Mouse (Mus musculus) retina, postnatal 7 days (tissue): Measurements from ENCODE around the gene Bmpr1a.
A peak's percentile ranks its signal among the peaks of the same experiment; 100 is the strongest.

Source experiments
- DNase-seq: peaks from one replicate; pipeline ENCODE4 v3.0.0-alpha.2; 2012; ENCODE audit warnings: low read depth, low spot score

The Bmpr1a gene

DNA sequence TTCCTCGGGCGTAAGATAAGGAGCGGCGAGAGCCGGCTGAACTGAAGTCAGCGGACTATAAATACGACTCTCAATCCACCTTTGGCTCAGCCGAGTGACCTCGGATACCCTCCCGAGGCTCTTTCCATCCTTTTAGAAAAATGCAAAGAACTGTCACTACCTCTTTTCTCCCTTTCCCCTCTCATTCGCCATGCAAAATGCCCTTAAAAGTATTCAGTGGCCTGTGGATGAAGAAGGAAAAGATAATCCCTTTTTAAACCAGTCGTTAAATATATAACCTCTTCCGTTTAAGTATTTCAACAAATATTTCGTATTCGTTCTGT is at the start of gene Bmpr1a:
Gene Bmpr1a (minus strand): TSS at position 17 of the 323 bp plus-strand sequence.
- no peak for DNase-seq

DNA sequence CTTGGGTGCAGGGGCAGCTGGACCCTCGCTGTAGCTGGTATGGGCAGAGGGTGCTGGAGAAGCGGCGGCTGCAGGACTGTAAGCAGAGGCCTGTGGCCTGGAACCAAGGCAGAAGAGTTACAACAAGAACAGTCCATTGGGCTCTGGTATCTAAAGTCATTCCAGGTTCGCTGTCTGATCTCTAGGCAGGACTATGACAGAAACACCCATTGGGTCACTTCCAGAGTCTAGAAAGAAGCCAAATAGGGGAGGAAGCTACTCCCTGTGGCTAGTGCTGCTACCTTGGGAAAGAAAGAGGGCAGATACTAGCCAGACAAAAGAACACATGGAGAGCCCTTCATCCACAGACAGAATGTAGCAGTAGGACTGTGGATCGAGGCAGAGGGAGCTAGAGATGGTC is 49.1 kb upstream of the Bmpr1a start:
- DNase-seq, result no peak

DNA sequence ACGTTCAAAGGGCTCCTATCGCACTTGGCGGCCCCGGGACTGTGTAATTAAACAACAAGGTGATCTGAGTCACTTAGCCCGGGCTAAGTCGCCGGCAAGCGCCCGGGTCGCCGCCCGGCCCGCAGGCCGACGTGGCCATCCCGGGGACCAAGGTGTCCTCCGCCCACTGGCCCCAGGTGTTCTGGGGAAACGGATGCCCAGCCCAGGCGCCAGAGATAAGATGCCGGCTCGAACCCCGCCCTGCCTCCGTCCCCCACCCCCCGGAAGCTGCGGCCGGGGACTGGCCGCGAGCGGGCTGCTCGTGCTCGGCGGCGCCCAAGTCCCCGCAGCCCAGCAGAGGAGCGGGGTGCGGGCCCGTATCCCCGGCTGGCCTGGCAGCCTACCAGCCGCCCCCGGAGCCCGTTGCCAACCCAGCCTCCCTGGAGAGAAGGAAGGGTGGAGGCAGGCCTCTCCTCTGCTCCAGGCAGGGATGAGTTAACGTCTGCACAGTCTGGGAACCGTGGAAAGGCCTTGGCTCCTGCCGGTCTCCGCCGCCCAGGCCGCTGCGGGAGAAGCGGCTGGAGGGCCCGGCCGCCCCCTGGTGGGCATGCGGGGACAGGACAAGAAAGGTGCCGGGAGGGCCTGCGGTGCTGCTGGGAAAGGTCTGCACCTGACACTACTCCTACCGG is 46.0 kb upstream of the Bmpr1a start:
- peak; percentile 79 for DNase-seq

DNA sequence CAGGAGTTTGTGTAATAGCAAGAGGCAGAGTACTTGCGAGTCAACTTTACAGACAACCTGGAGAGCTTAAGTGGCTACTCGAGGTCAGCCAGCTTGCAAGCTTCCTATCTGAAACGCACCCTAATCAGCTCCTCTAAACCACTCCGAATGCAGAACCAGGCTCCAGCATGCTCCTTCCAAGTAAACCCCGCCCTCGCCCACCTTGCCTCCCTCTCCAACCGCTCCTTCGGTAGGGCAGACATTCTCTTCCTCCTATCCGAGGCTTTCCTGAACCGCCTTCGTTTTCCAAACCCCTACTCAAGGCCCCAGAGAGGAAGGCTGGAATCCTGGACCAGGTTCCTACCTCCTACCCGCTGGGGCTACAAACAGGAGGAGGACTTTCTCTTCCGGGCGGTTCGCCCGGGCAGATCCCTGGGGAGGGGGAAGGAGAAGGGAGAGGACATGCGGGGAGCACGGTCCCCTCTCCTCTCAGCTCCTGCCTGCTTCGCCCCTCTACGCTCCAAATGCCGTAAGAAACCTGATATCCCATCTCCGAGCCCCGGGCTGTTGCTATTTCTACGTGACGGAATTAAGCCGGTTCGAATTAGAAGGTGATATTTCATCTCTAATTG is 45.4 kb upstream of the Bmpr1a start:
- peak; percentile 32 for DNase-seq

DNA sequence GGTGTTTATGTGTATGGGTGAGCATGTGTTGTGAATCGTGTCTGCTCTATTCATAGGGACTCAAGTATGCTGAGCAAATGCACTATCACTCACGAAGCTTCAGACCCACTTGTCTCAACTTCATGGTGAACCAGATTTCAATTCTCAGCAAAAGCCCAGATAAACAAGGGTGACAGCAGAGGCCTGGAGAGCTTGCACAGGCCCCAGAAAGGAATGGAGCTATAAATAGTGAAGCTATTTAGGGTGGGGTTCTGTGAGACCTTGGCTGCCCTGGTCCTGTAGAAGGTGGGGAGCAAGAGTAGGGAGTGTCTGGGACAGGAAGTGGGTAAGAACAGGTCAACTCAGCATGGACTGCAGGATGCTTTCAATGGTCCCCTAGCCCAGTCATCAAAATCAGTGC is 41.4 kb upstream of the Bmpr1a start:
- DNase-seq, result no peak

DNA sequence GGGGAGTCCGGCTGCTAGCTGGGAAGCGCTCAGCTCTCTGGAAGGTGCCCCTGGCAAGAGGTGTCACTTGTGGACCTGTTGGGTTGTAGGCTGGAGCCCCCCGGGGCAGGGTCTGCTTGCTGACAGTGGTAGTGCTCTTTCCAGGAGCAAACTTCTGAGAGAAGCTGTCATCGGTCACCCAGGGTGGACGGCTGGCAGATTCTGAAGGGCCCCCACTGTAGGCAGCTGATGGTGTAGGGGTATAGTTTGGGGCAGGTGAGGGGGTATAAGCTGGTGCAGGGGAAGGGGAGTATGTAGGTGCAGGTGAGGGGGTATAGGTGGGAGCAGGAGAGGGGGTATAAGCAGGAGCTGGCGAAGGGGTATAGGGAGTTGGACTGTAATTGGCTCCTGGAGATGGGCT is 40.9 kb upstream of the Bmpr1a start:
- no peak for DNase-seq

DNA sequence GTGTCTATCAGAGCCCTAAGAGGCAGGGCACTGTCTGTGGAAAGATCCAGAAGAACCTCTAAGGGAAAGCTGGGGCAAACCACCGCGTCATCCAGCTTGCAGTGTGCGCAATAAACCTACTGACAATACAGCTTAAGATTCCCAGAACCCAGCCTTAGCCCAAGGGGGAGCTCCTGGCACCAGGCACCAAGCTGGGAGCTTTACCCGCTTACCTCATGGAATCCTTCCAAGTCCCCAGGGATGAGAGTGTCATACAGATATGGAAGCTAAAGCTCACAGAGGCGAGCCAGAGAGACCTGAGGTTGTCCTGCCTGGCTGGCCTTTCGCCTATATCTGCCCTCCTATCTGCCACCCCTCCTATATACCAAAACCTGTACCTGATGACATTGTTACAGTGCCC is 40.5 kb upstream of the Bmpr1a start:
- DNase-seq, result peak; percentile 43

DNA sequence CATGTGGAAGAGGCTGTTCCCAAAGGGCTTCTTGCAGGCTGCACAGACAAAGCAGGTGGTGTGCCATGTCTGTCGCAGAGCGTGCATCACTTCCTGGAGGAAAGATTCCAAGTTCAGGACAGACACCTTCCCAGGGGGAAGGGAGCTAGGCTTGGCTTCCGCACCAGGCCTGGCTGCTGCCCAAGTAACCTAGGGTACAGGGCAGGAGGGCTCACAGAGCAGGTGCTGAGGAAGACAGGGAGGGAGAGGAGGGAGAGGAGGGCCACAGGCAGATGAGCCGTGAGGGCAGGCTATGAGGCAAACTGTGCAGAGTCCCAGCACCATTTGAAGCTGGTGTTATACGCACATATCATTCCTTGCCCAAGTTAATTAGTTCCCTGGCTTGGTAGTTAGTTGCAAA is 38.8 kb upstream of the Bmpr1a start:
- no peak for DNase-seq

DNA sequence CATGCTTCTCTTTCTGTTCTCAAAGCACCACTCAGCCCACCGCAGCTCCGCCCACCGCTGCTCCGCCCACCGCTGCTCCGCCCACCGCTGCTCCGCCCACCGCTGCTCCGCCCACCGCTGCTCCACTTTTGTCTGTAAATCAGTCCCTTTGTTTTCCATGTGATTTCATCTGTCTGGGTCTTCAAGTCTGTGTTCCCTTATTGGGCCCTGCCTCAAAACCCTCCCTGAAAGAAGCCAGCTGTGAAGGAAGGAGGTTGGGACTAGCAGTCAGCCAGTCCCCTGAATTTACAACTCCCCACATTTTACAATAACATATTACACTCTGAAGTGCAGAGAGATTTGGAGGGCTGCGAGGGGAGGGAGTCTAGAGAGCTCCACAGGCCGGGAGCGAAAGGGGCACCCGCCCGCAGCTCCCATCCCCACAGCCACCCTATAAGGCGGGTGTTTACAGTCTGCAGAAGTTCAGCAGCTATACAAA is 37.6 kb upstream of the Bmpr1a start:
- DNase-seq, result no peak

DNA sequence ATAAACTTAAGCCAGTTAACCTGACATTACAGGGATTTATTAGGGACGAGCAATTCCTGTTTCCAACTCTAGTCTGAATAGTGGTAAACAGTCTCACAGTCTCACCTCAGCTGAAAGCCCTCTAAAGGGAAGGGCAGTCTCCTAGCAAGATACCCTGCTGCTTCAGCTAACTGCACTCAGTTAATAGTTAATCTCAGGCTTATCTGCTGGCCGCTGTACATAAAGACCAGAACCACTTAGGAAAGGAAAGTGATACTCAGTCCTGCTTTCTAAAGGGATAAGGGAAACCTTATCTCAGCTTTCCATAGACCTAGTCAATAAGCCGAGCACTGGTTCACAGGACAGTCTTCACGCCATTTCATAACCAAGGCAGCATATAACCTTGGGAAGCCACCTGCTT is 32.7 kb upstream of the Bmpr1a start:
- DNase-seq, result no peak

DNA sequence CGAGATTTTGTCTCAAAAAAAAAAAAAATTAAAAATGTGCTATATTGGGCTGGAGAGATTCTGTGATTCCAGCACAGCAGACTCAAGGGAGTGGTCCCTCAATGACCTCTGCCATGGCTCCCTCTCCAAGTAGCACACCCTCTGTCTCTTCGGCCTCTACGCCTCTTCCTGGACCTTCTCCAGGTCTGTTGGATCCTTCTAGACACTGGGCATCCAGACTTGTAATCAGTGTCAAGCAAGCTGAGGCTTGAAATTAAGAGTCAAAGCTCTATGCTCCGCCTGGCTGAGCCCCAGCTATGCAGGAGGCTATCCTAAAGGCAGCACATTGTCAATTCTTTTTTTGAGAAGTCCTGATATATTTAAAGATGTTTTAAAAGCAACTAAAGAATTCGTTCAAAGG is 30.4 kb upstream of the Bmpr1a start:
- DNase-seq, result no peak

DNA sequence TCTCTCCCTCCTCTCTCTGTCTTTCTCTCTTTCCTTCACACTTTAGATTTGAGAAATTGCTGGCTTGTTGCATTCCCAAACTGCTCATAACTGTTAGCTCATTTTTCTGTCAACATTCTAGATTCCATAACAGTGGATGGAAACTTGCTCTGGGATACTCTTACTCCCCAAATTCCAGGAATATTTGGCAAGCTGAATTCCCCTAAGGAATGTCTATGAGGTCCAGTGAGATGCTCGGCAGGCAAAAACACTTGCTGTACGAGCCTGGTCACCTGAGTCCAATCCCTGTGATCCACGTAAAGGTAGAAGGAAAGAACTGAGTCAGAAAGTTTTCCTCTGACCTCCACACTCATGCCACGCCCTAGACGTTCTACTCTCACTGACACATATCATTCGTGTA is 29.4 kb upstream of the Bmpr1a start:
- DNase-seq, result no peak

DNA sequence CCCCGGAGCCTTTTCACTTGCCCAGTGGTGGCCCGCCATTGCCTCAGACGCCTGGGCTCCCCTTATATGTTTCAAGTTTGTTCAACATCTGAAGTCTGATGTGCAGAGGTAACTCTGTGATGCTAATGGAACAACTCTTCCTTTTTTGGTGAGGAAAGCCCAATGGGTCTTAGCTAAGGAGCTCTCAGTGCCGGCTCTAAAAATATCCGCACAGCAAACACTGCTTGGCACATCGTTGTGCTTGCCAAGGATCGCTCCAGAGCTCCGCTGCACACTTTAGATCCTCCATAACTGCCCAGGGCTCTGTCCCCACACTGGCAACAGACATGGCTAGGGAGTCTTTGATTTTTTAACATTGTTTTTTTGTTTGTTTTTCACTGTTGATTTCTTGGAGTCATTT is 25.7 kb upstream of the Bmpr1a start:
- DNase-seq, result no peak

DNA sequence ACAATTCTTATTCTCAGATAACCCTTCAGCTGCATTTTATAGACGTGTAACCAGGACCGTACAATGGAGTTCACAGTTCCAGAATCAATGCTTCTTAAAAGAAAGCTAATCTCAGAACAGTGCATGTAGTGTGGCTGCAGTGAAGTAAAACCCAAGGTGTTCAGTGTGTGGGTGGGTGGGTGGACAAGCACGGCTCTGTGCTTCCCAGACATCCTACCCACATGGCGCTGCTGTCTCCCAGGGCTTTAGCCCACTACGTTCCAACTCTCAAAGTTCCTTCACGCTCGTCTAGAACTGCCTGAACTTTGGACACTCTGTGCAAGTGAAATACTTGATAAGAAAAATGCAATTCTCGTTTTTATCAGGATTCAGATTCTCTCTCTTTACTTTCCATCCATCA is 19.6 kb upstream of the Bmpr1a start, which contains the start of gene 9230112D13Rik:
Gene 9230112D13Rik (minus strand): TSS at position 101 of the 400 bp plus-strand sequence.
- no peak for DNase-seq

DNA sequence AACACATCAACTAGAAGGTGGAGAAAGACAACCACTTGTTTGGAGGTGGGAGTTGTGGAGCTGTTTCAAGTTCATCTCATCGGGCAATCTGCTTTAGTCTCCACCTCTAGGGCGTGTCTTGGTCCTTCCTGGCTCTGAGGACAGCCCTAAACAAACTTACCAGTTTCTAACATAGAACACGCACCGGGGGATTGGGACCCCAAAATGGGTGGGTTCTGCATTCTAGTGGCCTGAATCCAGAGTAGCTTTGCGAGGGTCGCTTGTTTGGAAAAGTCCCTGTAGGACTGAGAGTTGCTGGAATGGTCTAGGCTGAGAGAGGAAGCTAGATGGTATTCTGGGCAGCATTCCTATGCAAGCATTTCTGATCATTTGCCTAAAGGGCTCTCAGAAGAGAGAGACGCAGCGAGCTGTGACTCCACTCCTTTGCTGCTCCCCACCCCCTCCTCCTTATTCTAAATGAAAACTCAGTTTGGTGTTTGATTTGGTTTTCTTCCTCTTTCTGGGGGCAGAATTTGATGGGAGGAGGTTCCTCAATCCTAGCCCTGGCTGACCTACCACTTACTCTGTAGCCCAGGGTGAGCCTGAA is 14.9 kb upstream of the Bmpr1a start:
- no peak for DNase-seq

DNA sequence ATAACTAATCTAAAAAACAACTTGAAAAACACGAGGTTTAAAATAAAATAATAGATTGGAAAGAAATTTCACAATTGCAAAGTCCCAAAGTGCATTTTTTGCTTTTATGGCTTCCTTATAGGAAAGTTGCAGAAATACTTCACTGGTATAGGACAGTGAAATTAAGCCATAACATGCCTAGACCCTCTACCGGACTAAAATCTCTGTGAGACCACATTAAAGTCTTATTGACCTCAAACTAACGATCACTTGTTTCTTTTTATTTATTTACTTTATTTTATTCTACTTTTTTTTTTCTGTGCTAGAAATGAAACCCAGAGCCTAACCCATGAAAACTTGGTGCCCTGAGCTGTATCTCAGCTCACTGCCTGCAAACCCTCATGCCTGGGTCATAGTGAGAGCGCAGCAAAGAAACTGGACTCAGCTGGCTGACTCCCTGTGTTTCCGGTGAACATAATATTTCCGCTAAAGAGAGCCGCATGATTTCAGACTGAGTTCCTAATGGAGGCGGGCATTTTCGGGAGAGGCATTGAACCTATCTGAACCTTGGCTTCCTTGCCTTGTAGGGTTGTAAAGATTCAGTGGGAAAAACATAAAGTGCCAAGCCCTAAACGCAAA is 13.9 kb upstream of the Bmpr1a start:
- DNase-seq, result no peak

DNA sequence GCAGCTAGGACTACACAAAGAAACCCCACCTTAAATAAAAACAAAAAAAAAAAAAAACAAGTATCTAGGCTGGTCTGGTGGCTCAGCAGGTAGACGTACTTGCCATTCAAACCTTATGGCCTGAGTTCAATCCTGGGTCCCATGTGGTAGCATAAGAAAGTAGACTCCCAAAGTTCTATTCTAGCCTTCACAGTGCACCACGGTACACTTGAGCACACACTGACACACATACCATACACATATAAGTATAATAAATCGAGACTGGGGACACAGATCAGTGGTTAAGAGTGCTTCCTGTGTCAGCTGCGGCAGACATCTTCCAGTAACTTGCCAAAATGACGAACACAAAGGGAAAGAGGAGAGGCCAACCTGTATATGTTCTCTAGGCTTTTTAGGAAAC is 12.7 kb upstream of the Bmpr1a start:
- DNase-seq, result no peak

DNA sequence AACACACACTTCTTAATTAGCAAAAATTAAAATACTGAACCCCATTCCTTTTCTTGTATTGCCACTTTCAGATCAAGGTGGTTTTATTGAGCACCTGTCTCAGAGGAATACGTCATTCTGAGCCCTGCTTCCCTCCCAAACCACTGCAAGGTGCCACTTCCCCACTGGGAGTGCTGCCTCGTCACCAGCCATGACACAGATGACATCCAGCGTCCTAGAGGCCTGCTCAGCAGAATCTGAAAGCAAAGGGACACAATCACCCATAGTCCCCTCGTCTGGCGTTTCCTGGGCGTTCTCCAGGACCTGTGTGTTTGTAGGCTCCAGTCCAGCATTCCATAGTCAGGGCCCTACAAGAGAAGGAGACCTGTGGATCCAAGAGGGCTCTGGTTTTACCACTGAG is 11.0 kb upstream of the Bmpr1a start:
- DNase-seq, result no peak

DNA sequence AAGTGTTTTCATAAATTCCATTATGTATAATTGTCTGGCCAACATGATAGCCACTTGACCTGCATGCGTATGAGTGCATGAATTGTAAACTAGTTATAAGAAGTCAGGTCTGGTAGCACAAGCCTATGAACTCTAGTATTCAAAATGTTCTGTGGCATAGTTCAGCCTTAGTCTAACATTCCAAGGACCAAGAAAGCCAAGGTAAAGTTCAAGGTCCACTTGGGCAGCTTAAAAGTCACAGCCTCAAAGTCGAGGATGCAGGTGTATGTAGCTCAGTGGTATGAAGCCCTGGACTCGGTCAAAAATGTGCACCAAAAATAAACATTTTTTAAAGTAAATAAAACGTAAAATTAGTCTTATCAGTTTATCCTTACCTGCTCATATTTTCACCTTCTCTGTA is 9.5 kb upstream of the Bmpr1a start:
- no peak for DNase-seq

DNA sequence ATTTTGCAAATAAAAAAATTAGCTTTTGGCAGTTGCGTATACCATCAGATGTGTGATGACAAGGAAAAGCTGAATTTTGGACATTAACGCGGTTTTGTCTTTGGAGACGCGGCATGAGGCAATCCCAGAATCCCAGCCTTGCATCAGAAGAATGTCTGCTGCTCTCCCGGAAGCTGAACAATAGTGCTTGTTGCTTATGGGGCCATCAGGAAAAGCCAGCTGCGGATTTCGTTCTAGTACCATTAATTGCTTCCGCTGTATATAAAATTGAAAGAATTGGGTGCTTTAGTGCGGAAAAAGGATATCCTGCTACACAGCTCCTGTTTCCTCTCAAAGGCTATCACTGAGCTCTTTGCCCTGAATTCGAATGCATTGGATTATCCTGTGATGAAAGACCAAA is 8.8 kb upstream of the Bmpr1a start:
- DNase-seq, result no peak

DNA sequence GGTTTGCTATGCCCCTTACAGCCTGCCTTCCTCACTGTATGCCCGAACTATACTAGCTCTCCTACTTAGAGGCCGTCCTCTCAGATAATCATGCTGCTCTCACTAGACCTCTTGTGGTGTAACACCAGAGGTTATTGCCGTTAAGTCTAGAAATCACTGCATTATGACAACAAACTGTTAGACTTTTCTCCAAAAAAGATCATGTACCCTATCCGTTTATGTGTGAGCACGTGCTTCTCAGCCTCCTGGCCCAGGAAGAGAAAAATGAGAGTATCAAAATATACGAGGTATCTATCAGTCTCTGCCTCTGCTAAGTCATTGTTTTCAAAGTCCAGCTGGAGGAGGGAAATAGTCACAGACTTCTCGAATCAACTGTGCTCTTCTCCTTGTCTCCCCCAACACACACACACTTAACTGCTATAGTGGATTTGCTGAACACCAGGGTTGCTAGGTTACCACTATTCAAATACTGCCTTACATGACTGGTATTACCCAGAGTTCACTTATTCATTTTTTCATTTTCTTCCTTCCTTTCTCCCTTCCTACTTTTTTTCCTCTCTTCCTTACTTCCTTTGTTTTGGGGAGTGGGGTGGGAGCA is 5.8 kb upstream of the Bmpr1a start:
- no peak for DNase-seq

DNA sequence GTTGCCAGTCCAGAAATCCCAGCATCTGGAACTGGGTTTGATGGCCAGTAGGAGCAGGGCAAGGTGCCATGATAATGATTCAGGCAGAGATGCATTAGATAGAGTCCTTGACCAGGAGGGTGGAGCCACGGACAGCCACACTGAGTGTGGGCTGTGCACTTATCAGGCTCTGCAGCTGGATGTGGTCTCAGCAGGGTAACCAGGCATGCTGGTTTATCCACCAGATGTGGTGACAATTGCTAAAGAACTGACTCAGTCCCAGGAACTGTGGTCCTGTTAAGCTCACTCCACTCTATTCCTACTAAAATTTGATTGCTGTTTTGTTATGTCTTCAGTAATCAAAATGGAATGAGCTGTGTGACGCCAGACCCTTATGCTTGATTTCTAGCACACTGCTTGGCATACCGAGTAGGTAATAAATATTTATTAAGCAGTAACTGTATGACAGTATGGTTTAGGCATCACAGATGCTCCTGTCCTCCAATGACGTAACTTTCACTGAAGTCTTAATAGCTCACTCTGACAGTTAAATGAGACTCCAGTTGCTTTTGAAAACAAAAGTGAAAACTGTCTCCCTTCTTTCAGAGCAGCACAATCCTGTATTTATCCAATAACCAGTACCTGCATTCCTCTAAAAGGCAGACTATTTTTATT is 5.2 kb upstream of the Bmpr1a start:
- no peak for DNase-seq
